Mouse (Mus musculus): ENCODE results near the gene Fxyd3. TPM values are rescaled to one million over a fixed set of nuclear protein-coding genes. Genes with fewer than 3 reads are reported as not detected.

The Fxyd3 gene
- polyA plus RNA-seq, 1 experiment from 2014 or later: not detected

DNA sequence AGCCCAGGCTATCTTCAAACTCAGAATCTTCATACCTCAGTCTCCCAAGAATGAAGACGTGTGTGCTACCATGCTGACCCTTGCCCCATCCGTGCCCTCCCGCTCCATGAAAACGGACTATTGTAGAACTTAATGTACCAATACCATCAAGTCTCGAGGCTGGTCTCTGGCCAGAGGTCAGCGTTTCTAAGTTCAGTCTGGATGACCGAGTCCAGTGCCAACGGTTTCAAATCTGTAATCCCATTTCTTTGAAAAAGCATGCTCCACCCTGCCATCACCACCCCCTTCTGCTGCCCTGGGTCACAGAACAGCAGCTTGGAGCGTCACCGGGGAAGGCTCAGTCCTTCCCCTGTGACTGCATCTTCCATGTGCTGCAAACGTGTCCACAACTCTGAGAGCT is 31.3 kb upstream of the Fxyd3 start:
- Histone ChIP-seq H3K9me3 (ENCODE audit: control insufficient read depth, low read length) (no peaks in the 10 kb centered on the region), H3K4me1 (ENCODE audit: control insufficient read depth, insufficient read depth, low read length) (no peaks in the 10 kb centered on the region), H3K27ac (replicated peaks; ENCODE audit: low read depth, low read length) (no peak overlapping the region), H3K9ac (replicated peaks; ENCODE audit: low read length) (no peak overlapping the region), H3K27me3 (ENCODE audit: control insufficient read depth, insufficient read depth, low read length) (no peaks in the 10 kb centered on the region), H3K4me2 (ENCODE audit: low read length) (no peak overlapping the region), H3K4me3 (replicated peaks; ENCODE audit: low read depth, low read length) (no peak overlapping the region), H3K36me3 (ENCODE audit: control insufficient read depth, insufficient read depth, low read length) (no peaks in the 10 kb centered on the region)
- WGBS: 87% methylated on average over 11 of the region's 11 CpGs
- DNase-seq: no peak
- no peak for ATAC-seq (ENCODE audit: low FRiP score, low TSS enrichment)

DNA sequence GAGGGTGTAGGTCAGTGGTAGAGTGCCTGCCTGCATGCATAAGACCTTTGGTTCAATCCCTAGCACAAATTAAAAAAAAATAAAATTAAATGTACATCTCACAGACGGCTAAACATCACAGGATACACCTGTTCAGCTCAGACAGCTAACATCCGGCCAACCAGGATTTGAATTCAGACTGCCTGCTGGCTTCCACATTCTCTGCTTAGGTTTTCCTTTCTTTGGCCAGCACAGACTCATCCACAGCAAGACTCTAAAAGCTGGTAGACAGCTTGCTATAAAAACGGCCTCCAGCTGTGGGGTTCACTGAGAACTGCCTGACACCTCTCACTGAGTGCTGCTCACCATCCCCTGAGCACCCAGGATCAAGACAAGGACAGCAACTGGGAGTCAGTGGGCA is 29.7 kb upstream of the Fxyd3 start:
- ATAC-seq (ENCODE audit: low FRiP score, low TSS enrichment) (no peak), DNase-seq (no peak)
- Histone ChIP-seq H3K9ac (replicated peaks; ENCODE audit: low read length) (no peak overlapping the region), H3K36me3 (ENCODE audit: control insufficient read depth, insufficient read depth, low read length) (no peaks in the 10 kb centered on the region), H3K4me3 (replicated peaks; ENCODE audit: low read depth, low read length) (no peak overlapping the region), H3K27me3 (ENCODE audit: control insufficient read depth, insufficient read depth, low read length) (no peaks in the 10 kb centered on the region), H3K9me3 (ENCODE audit: control insufficient read depth, low read length) (no peaks in the 10 kb centered on the region), H3K27ac (replicated peaks; ENCODE audit: low read depth, low read length) (no peak overlapping the region), H3K4me2 (ENCODE audit: low read length) (no peak overlapping the region), H3K4me1 (ENCODE audit: control insufficient read depth, insufficient read depth, low read length) (no peaks in the 10 kb centered on the region)
- WGBS: 74% methylated on average over 3 of the region's 3 CpGs

DNA sequence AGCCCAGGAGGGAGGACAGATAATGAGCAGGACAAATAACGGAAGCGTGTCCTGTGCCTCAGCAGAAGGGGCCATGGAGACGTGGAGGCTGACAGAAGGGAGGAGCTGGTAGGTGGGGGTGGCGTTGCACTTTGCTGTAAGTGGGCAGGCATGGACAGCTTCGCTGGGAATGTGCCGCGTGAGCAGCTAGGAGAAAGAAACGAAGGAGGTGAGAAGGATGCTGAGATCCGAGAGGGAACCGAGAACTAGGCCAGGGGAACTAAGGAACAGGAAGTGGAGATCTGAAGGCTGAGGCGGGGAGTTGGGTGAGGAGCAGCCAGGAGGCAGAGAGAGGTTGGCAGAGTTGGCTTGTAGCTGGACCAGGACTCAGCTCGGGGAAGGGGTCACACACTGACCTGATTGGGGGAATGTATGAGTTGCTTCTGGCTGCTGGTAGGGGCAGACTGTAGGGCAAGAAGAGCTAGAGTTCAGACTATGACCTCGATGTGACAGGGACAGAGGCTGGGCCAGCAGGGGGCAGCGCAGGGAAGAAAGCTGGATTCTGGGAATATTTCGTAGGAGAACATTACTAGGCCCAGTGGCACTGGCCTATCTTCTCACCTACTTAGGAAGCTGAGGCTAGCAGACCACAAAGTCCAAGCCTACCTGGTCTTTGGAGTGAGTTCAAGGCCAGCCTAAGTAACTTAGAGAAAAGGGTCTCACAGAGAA is 28.7 kb upstream of the Fxyd3 start:
- Histone ChIP-seq H3K4me2 (ENCODE audit: low read length) (no peak overlapping the region), H3K4me3 (replicated peaks; ENCODE audit: low read depth, low read length) (no peak overlapping the region), H3K4me1 (ENCODE audit: control insufficient read depth, insufficient read depth, low read length) (no peaks in the 10 kb centered on the region), H3K9me3 (ENCODE audit: control insufficient read depth, low read length) (no peaks in the 10 kb centered on the region), H3K27me3 (ENCODE audit: control insufficient read depth, insufficient read depth, low read length) (no peaks in the 10 kb centered on the region), H3K36me3 (ENCODE audit: control insufficient read depth, insufficient read depth, low read length) (no peaks in the 10 kb centered on the region), H3K27ac (replicated peaks; ENCODE audit: low read depth, low read length) (no peak overlapping the region), H3K9ac (replicated peaks; ENCODE audit: low read length) (no peak overlapping the region)
- ATAC-seq (ENCODE audit: low FRiP score, low TSS enrichment) (no peak), DNase-seq (no peak)
- WGBS: 67% methylated on average over 15 of the region's 15 CpGs

DNA sequence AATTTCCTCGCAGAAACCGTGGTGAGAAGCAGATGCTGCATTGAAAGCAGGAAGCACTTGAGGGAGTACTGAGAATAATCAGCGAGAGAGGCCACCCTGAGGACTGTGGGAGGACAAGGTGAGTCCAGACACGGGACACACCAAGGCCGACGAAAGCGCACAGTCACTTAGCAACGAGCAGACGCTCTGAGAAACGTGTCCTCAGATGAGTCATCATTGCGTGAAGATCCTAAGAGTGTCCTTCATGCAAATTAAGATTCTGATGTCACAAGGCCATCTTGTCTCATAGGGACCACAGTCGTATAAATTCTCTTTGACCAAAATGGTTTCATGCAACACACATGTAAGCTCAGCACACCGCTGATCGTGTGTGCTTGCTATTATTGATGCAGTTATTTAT is 24.3 kb upstream of the Fxyd3 start:
- 83% methylated on average over 14 of the region's 14 CpGs for WGBS

GRCm38 (mm10) chr7:31099612-31099982 is 23.1 kb upstream of the Fxyd3 start:
- H3K9me3 ChIP-seq (ENCODE audit: control insufficient read depth, low read length): no peaks in the 10 kb centered on the region
- no peak overlapping the region for H3K4me2 ChIP-seq (ENCODE audit: low read length)
- H3K27ac ChIP-seq (replicated peaks; ENCODE audit: low read depth, low read length): no peak overlapping the region
- H3K4me3 ChIP-seq (replicated peaks; ENCODE audit: low read depth, low read length): no peak overlapping the region
- no peaks in the 10 kb centered on the region for H3K27me3 ChIP-seq (ENCODE audit: control insufficient read depth, insufficient read depth, low read length)
- H3K4me1 ChIP-seq (ENCODE audit: control insufficient read depth, insufficient read depth, low read length): no peaks in the 10 kb centered on the region
- DNase-seq (no peak), ATAC-seq (ENCODE audit: low FRiP score, low TSS enrichment) (no peak)
- no peaks in the 10 kb centered on the region for H3K36me3 ChIP-seq (ENCODE audit: control insufficient read depth, insufficient read depth, low read length)
- 89% methylated on average over 6 of the region's 6 CpGs for WGBS
- H3K9ac ChIP-seq (replicated peaks; ENCODE audit: low read length): no peak overlapping the region

More for the DNA sequence above, 24.3 kb upstream of the Fxyd3 start:
- no peak for ATAC-seq (ENCODE audit: low FRiP score, low TSS enrichment)
- Histone ChIP-seq H3K9ac (replicated peaks; ENCODE audit: low read length) (no peak overlapping the region), H3K27ac (replicated peaks; ENCODE audit: low read depth, low read length) (no peak overlapping the region), H3K4me3 (replicated peaks; ENCODE audit: low read depth, low read length) (no peak overlapping the region), H3K4me2 (ENCODE audit: low read length) (no peak overlapping the region), H3K9me3 (ENCODE audit: control insufficient read depth, low read length) (no peaks in the 10 kb centered on the region), H3K4me1 (ENCODE audit: control insufficient read depth, insufficient read depth, low read length) (no peaks in the 10 kb centered on the region), H3K27me3 (ENCODE audit: control insufficient read depth, insufficient read depth, low read length) (no peaks in the 10 kb centered on the region), H3K36me3 (ENCODE audit: control insufficient read depth, insufficient read depth, low read length) (no peaks in the 10 kb centered on the region)
- DNase-seq: no peak

DNA sequence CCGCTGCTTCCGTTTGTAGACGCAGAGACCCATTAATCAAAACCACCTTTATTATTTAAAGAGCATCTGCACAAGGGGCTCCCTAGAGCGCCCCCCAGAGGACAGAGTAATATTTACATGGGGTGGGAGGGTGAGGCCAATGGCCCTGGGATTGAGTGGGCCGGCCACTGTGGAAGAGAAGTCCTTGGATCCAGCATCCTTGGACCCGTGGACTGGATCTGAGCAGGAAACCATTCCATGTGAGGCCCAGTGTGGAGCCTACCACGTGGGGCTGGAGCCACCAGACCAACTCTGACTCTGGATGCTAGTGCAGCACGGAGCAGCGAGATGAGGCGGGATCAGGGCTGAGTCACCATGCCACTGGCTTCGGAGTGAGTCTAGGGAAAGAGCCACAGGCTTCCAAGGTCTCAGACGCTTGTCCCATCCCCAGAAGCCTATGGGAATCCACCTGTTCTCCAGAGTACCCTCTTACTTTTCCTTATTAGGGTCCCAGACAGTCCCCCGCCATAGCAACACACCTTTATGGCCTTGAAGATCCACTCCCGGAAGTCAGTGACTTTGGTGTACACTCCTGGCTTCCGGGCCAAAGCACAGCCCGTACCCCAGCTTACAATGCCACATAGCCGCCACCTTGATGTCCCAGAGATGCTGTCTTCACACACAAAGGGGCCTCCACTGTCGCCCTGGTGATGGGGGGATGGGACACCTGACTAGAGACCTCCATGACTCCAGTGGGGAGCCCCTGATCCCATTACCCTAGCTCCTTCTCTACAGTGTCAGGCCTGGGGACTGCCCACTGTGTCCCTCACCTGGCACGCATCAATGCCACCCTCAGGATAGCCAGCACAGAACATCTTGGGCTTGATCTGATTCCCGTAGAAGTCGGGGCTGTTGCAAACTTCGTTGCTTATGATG is 22.4 kb upstream of the Fxyd3 start:
- 78% methylated on average over 22 of the region's 22 CpGs for WGBS
- Histone ChIP-seq H3K9me3 (ENCODE audit: control insufficient read depth, low read length) (no peaks in the 10 kb centered on the region), H3K36me3 (ENCODE audit: control insufficient read depth, insufficient read depth, low read length) (no peaks in the 10 kb centered on the region), H3K9ac (replicated peaks; ENCODE audit: low read length) (no peak overlapping the region), H3K4me1 (ENCODE audit: control insufficient read depth, insufficient read depth, low read length) (no peaks in the 10 kb centered on the region), H3K27ac (replicated peaks; ENCODE audit: low read depth, low read length) (no peak overlapping the region), H3K27me3 (ENCODE audit: control insufficient read depth, insufficient read depth, low read length) (no peaks in the 10 kb centered on the region), H3K4me2 (ENCODE audit: low read length) (no peak overlapping the region), H3K4me3 (replicated peaks; ENCODE audit: low read depth, low read length) (no peak overlapping the region)
- no peak for ATAC-seq (ENCODE audit: low FRiP score, low TSS enrichment)
- DNase-seq: no peak

- 50% methylated on average over 20 of the region's 20 CpGs for WGBS
- no peaks in the 10 kb centered on the region for H3K9me3 ChIP-seq (ENCODE audit: control insufficient read depth, low read length)
- ATAC-seq (ENCODE audit: low FRiP score, low TSS enrichment) (peak; percentile 88), DNase-seq (peak; percentile 97)
- H3K4me2 ChIP-seq (ENCODE audit: low read length): peak overlapping the region; percentile 44
- no peaks in the 10 kb centered on the region for H3K4me1 ChIP-seq (ENCODE audit: control insufficient read depth, insufficient read depth, low read length)
- no peaks in the 10 kb centered on the region for H3K36me3 ChIP-seq (ENCODE audit: control insufficient read depth, insufficient read depth, low read length)
- H3K4me3 ChIP-seq (replicated peaks; ENCODE audit: low read depth, low read length): 0 out of 2 replicates have a peak overlapping the region, but pooled peaks have one; percentile 4
- H3K27ac ChIP-seq (replicated peaks; ENCODE audit: low read depth, low read length): no peak overlapping the region
- no peaks in the 10 kb centered on the region for H3K27me3 ChIP-seq (ENCODE audit: control insufficient read depth, insufficient read depth, low read length)
- H3K9ac ChIP-seq (replicated peaks; ENCODE audit: low read length): no peak overlapping the region; the same call in 1 of the 2 replicates
Measured at GRCm38 (mm10) chr7:31097583-31098248, 21.2 kb upstream of the Fxyd3 start.

GRCm38 (mm10) chr7:31096892-31097564 is 20.5 kb upstream of the Fxyd3 start:
- H3K4me1 ChIP-seq (ENCODE audit: control insufficient read depth, insufficient read depth, low read length): no peaks in the 10 kb centered on the region
- H3K36me3 ChIP-seq (ENCODE audit: control insufficient read depth, insufficient read depth, low read length): no peaks in the 10 kb centered on the region
- ATAC-seq (ENCODE audit: low FRiP score, low TSS enrichment) (no peak), DNase-seq (no peak)
- H3K27me3 ChIP-seq (ENCODE audit: control insufficient read depth, insufficient read depth, low read length): no peaks in the 10 kb centered on the region
- 68% methylated on average over 9 of the region's 9 CpGs for WGBS
- no peak overlapping the region for H3K9ac ChIP-seq (replicated peaks; ENCODE audit: low read length)
- H3K9me3 ChIP-seq (ENCODE audit: control insufficient read depth, low read length): no peaks in the 10 kb centered on the region
- H3K27ac ChIP-seq (replicated peaks; ENCODE audit: low read depth, low read length): no peak overlapping the region
- H3K4me3 ChIP-seq (replicated peaks; ENCODE audit: low read depth, low read length): no peak overlapping the region
- H3K4me2 ChIP-seq (ENCODE audit: low read length): no peak overlapping the region
